Mouse (Mus musculus) ES-CJ7 (cell line): ENCODE results near the gene Olfr1095.

Experiments
- DNase-seq: peaks from one replicate; pipeline ENCODE4 v3.0.0; 2011; ENCODE audit warnings: low read depth, low spot score

The Olfr1095 gene

DNA sequence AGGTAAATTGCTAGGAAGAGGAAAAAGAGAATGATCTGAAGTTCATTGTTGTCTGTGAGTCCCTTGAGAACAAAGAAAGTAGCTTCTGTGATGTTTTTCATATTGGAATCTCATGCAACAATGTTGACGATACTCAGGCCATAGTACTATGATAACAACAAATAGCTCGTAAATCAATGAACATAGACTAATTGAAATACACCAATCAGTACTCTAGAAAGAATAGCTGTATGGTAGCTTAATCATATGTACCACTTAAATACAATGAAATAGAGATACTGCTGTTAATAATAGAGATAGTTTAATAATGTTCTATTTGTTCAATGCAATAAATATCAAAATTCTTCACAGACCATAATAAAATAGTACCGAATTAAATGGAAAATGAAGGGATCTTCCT lies at the start of gene Olfr1095:
TSS of gene Olfr1095 (minus strand) at position 101 of the 400 bp plus-strand sequence.
- DNase-seq = no peak

DNA sequence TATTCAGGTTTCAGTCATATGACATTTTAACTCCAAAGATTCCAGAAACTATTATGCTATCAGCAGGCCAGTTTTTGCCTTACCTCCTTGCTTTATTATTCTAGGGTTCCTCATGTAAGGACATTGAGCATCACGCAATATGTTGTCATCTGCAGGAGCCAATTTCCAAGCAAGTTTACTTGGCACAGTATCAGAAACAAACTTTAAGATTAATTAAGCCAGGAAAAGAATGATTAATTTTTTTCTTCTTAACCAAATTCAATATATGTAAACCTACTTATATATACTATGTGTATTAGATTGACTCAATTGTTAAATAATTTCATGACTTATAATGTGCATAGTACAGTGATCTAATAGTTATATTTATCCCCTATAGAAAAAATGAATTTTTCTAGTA lies 40.6 kb upstream of the Olfr1095 start, which contains the start of gene Olfr1097:
TSS of gene Olfr1097 (minus strand) at position 101 of the 400 bp plus-strand sequence.
- no peak for DNase-seq

DNA sequence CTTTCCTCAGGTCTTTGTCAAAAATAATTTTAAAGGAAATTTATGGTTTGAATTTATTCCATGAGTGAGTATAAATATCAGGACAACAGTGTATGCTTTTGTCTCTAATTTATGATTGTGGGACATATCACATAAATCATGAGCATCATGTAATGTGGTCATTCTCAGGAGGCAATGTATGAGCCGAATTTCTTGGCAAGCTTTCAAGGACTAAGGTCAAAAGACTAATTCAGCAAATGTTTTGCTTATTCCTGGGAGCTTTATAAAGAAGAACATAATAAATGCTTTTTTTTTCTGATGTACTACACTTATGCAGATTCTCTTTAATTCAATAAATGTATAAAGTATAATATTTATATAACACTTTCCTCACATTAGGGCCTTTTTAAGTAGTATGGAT lies 23.2 kb upstream of the Olfr1095 start, which contains the start of gene Gm13723:
TSS of gene Gm13723 (minus strand) at position 101 of the 400 bp plus-strand sequence.
- no peak for DNase-seq

DNA sequence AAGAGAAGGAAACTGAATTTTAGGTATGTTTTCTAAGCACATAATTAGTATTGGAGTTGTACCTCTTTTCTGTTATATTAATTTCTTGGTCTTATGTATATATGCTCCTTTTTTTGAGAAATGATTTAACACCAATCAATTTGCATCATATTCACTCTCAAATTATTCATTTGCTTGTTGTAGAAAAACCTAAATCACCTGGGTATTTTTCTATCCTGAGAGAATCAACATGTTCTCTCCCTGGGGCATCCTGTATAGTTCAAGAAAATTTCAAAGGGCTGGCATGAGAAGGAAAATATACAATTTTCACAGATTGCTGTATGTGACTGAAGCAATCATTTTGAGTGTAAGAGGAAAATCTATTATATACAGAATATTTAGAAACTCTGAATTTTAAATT lies 27.1 kb downstream of the Olfr1095 start, which contains the start of gene Olfr1094:
TSS of gene Olfr1094 (plus strand) at position 301 of the 400 bp plus-strand sequence.
- DNase-seq = no peak

DNA sequence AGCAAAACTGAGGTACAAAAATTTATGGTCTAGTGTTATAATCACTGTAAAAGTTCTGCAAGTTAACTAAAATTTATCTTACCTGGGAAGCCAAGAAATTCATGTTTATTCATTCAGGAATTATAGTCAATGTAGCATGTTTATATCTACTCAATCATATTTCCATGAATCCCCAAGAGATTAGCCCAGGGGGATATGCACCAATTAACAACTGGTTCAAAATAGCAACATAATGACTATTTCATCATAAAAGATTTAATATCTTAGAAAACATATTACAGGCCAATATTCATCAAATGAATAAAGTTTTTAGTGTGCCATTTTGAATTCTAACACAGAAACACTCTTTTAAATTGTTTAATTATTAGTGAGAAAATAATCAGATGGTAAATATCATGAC lies 41.6 kb downstream of the Olfr1095 start, which contains the start of gene Olfr141:
TSS of gene Olfr141 (minus strand) at position 101 of the 400 bp plus-strand sequence.
- DNase-seq = no peak
